Mouse (Mus musculus): ENCODE measurements around the gene Ntng2. TPM values are rescaled to one million over a fixed set of nuclear protein-coding genes. Genes with fewer than 3 reads are reported as not detected.

The Ntng2 gene
- polyA plus RNA-seq, 1 experiment from 2014 or later, result 8.4 TPM

- no peak for ATAC-seq
- WGBS, result 61% methylated on average over 11 of the region's 11 CpGs
- H3K4me2 ChIP-seq, result no peak overlapping the region
- no peak overlapping the region for H3K4me3 ChIP-seq
- peaks cover 5% of the 10 kb centered on the region; the same call in 1 of the 2 replicates for H3K36me3 ChIP-seq (ENCODE audit: poor library complexity, severe bottlenecking)
- peaks cover 36% of the 10 kb centered on the region for H3K27me3 ChIP-seq
- no peaks in the 10 kb centered on the region for H3K4me1 ChIP-seq
- no peak overlapping the region for H3K27ac ChIP-seq
- H3K9me3 ChIP-seq (replicated peaks), result no peaks in the 10 kb centered on the region
- no peak overlapping the region for H3K9ac ChIP-seq
These were observed 51.4 kb downstream of the Ntng2 start for GRCm38 (mm10) chr2:29201223-29201955.

GRCm38 (mm10) chr2:29199909-29200308 is 52.9 kb downstream of the Ntng2 start:
- Histone ChIP-seq H3K36me3 (ENCODE audit: poor library complexity, severe bottlenecking) (peaks cover 5% of the 10 kb centered on the region; the same call in 1 of the 2 replicates), H3K4me2 (no peak overlapping the region), H3K27me3 (peaks cover 50% of the 10 kb centered on the region), H3K9ac (no peak overlapping the region), H3K4me1 (peaks cover 6% of the 10 kb centered on the region), H3K4me3 (no peak overlapping the region), H3K9me3 (replicated peaks) (no peaks in the 10 kb centered on the region), H3K27ac (no peak overlapping the region)
- 0% methylated on average over 3 of the region's 3 CpGs for WGBS
- ATAC-seq, result no peak; the same call in 1 of the 2 replicates

- Histone ChIP-seq H3K4me3 (no peak overlapping the region), H3K4me1 (peaks cover 11% of the 10 kb centered on the region), H3K27ac (no peak overlapping the region), H3K4me2 (no peak overlapping the region), H3K9ac (no peak overlapping the region), H3K27me3 (peaks cover 54% of the 10 kb centered on the region), H3K9me3 (replicated peaks) (no peaks in the 10 kb centered on the region), H3K36me3 (ENCODE audit: poor library complexity, severe bottlenecking) (no peaks in the 10 kb centered on the region)
- 89% methylated on average over 5 of the region's 5 CpGs for WGBS
- ATAC-seq, result no peak
These were observed 54.4 kb downstream of the Ntng2 start for GRCm38 (mm10) chr2:29198446-29198845.

- H3K27ac ChIP-seq, result no peak overlapping the region
- H3K27me3 ChIP-seq, result peaks cover 58% of the 10 kb centered on the region
- H3K9ac ChIP-seq, result no peak overlapping the region
- no peak overlapping the region for H3K4me2 ChIP-seq
- H3K9me3 ChIP-seq (replicated peaks), result no peaks in the 10 kb centered on the region
- no peak overlapping the region for H3K4me3 ChIP-seq
- no peaks in the 10 kb centered on the region for H3K36me3 ChIP-seq (ENCODE audit: poor library complexity, severe bottlenecking)
- no peak for ATAC-seq
- peaks cover 11% of the 10 kb centered on the region for H3K4me1 ChIP-seq
- 76% methylated on average over 12 of the region's 12 CpGs for WGBS
These were observed 56.0 kb downstream of the Ntng2 start for GRCm38 (mm10) chr2:29196844-29197243.

GRCm38 (mm10) chr2:29194547-29195463 is 58.0 kb downstream of the Ntng2 start:
- H3K4me2 ChIP-seq, result peak overlapping the region; percentile 97
- 1% methylated on average over 61 of the region's 61 CpGs for WGBS
- H3K9ac ChIP-seq, result peak overlapping the region; percentile 68
- peak overlapping the region; percentile 50 for H3K4me3 ChIP-seq
- no peak overlapping the region for H3K27ac ChIP-seq
- H3K36me3 ChIP-seq (ENCODE audit: poor library complexity, severe bottlenecking), result no peaks in the 10 kb centered on the region
- H3K27me3 ChIP-seq, result peaks cover 54% of the 10 kb centered on the region
- ATAC-seq, result peak; percentile 61; the same call in 1 of the 2 replicates
- H3K9me3 ChIP-seq (replicated peaks), result no peaks in the 10 kb centered on the region
- peaks cover 11% of the 10 kb centered on the region for H3K4me1 ChIP-seq

GRCm38 (mm10) chr2:29193819-29194546 is 58.8 kb downstream of the Ntng2 start:
- no peaks in the 10 kb centered on the region for H3K36me3 ChIP-seq (ENCODE audit: poor library complexity, severe bottlenecking)
- H3K9me3 ChIP-seq (replicated peaks), result no peaks in the 10 kb centered on the region
- peaks cover 11% of the 10 kb centered on the region for H3K4me1 ChIP-seq
- H3K9ac ChIP-seq, result peak overlapping the region; percentile 68
- H3K4me2 ChIP-seq, result peak overlapping the region; percentile 97
- peak; percentile 39; the same call in 1 of the 2 replicates for ATAC-seq
- no peak overlapping the region for H3K27ac ChIP-seq
- peaks cover 51% of the 10 kb centered on the region for H3K27me3 ChIP-seq
- peak overlapping the region; percentile 50 for H3K4me3 ChIP-seq
- 14% methylated on average over 16 of the region's 16 CpGs for WGBS

- Histone ChIP-seq H3K4me2 (no peak overlapping the region), H3K9me3 (replicated peaks) (no peaks in the 10 kb centered on the region), H3K9ac (no peak overlapping the region), H3K4me1 (peaks cover 11% of the 10 kb centered on the region), H3K27me3 (peaks cover 39% of the 10 kb centered on the region), H3K27ac (no peak overlapping the region), H3K4me3 (no peak overlapping the region), H3K36me3 (ENCODE audit: poor library complexity, severe bottlenecking) (no peaks in the 10 kb centered on the region)
- ATAC-seq, result no peak
- 88% methylated on average over 8 of the region's 8 CpGs for WGBS
These were observed 60.1 kb downstream of the Ntng2 start for GRCm38 (mm10) chr2:29192629-29193278.

GRCm38 (mm10) chr2:29191216-29192215 is 61.3 kb downstream of the Ntng2 start:
- H3K4me2 ChIP-seq, result no peak overlapping the region
- H3K27me3 ChIP-seq, result peaks cover 27% of the 10 kb centered on the region
- peaks cover 11% of the 10 kb centered on the region for H3K4me1 ChIP-seq
- no peak overlapping the region for H3K4me3 ChIP-seq
- no peak for ATAC-seq
- no peaks in the 10 kb centered on the region for H3K9me3 ChIP-seq (replicated peaks)
- no peak overlapping the region for H3K9ac ChIP-seq
- WGBS, result 78% methylated on average over 10 of the region's 10 CpGs
- no peaks in the 10 kb centered on the region for H3K36me3 ChIP-seq (ENCODE audit: poor library complexity, severe bottlenecking)
- no peak overlapping the region for H3K27ac ChIP-seq

- Histone ChIP-seq H3K4me2 (no peak overlapping the region), H3K27me3 (peaks cover 16% of the 10 kb centered on the region), H3K4me1 (peaks cover 10% of the 10 kb centered on the region), H3K9ac (no peak overlapping the region), H3K36me3 (ENCODE audit: poor library complexity, severe bottlenecking) (no peaks in the 10 kb centered on the region), H3K9me3 (replicated peaks) (no peaks in the 10 kb centered on the region), H3K27ac (no peak overlapping the region), H3K4me3 (no peak overlapping the region)
- WGBS, result 87% methylated on average over 7 of the region's 7 CpGs
- ATAC-seq, result no peak
These were observed 62.4 kb downstream of the Ntng2 start for GRCm38 (mm10) chr2:29190392-29190791.

GRCm38 (mm10) chr2:29186209-29186608 is 66.6 kb downstream of the Ntng2 start:
- H3K27me3 ChIP-seq, result no peaks in the 10 kb centered on the region
- H3K27ac ChIP-seq, result no peak overlapping the region
- no peak overlapping the region for H3K4me3 ChIP-seq
- 49% methylated on average over 6 of the region's 6 CpGs for WGBS
- no peak for ATAC-seq
- no peaks in the 10 kb centered on the region for H3K9me3 ChIP-seq (replicated peaks)
- H3K9ac ChIP-seq, result no peak overlapping the region
- H3K4me1 ChIP-seq, result no peaks in the 10 kb centered on the region
- peaks cover 11% of the 10 kb centered on the region for H3K36me3 ChIP-seq (ENCODE audit: poor library complexity, severe bottlenecking)
- H3K4me2 ChIP-seq, result no peak overlapping the region
